Mouse (Mus musculus) kidney, embryonic 15.5 days (tissue): ENCODE measurements at regions not wholly inside any gene's neighbourhood (a gene's known extent, or its start where the extent isn't known, plus 50 kb on each side); places are given as distances from the start of the nearest gene placed in this dataset.
A peak's percentile ranks its signal among the peaks of the same experiment; 100 is the strongest.

Experiments used
- ATAC-seq: fragments of 200-750 bp; cut with Nextera tagmentation; replicated peaks from 2 replicates; pipeline ENCODE4 v1.8.0; 2017; ENCODE audit warnings: moderate TSS enrichment; ENCODE audit not compliant: low FRiP score
- H3K27ac ChIP-seq: fragments of 300-500 bp; sonication (generic); 2 replicates; pipeline ENCODE4 v1.5.1; 2015; ENCODE audit warnings: mild to moderate bottlenecking, inconsistent platforms
- H3K27me3 ChIP-seq: fragments of 300-500 bp; sonication (generic); 2 replicates; pipeline ENCODE4 v1.6.1; 2015; ENCODE audit warnings: inconsistent platforms
- H3K36me3 ChIP-seq: fragments of 300-500 bp; sonication (generic); 2 replicates; pipeline ENCODE4 v1.6.1; 2015; ENCODE audit warnings: inconsistent platforms
- H3K4me1 ChIP-seq: fragments of 300-500 bp; sonication (generic); 2 replicates; pipeline ENCODE4 v1.6.1; 2015; ENCODE audit warnings: inconsistent platforms
- H3K4me2 ChIP-seq: fragments of 300-500 bp; sonication (generic); 2 replicates; pipeline ENCODE4 v1.6.1; 2015; ENCODE audit warnings: moderate library complexity, mild to moderate bottlenecking, inconsistent platforms
- H3K4me3 ChIP-seq: fragments of 300-500 bp; sonication (generic); replicated peaks from 2 replicates; pipeline ENCODE4 v1.5.1; 2015; ENCODE audit warnings: mild to moderate bottlenecking, inconsistent platforms
- H3K9ac ChIP-seq: fragments of 300-500 bp; sonication (generic); 2 replicates; pipeline ENCODE4 v1.6.1; 2015; ENCODE audit warnings: mild to moderate bottlenecking, inconsistent platforms
- H3K9me3 ChIP-seq: fragments of 300-500 bp; sonication (generic); replicated peaks from 2 replicates; pipeline ENCODE4 v1.6.1; 2016; ENCODE audit warnings: inconsistent platforms
- WGBS: fragments of 180-500 bp; shearing (Covaris S2); methylation state at CpG from one replicate; pipeline ENCODE4 v1.1.7; 2015; ENCODE audit warnings: mixed read lengths; 5-methylcytosine and 5-hydroxymethylcytosine counted together

GRCm38 (mm10) chr13:79057424-79057823, 857.9 kb upstream of the Nr2f1 start:
- 89% methylated on average over 1 of the region's 1 CpGs for WGBS

GRCm38 (mm10) chr13:79054481-79054880, 854.9 kb upstream of the Nr2f1 start:
- Histone ChIP-seq H3K36me3 (no peaks in the 10 kb centered on the region), H3K9ac (no peak overlapping the region), H3K9me3 (no peaks in the 10 kb centered on the region), H3K27ac (no peak overlapping the region), H3K4me3 (no peak overlapping the region), H3K4me1 (no peaks in the 10 kb centered on the region), H3K4me2 (no peak overlapping the region), H3K27me3 (no peaks in the 10 kb centered on the region)
- ATAC-seq, result no peak

More at GRCm38 (mm10) chr13:79057424-79057823, 857.9 kb upstream of the Nr2f1 start:
- no peaks in the 10 kb centered on the region for H3K9me3 ChIP-seq
- no peak overlapping the region for H3K9ac ChIP-seq
- H3K27me3 ChIP-seq, result no peaks in the 10 kb centered on the region
- no peak overlapping the region for H3K4me3 ChIP-seq
- H3K36me3 ChIP-seq, result no peaks in the 10 kb centered on the region
- no peaks in the 10 kb centered on the region for H3K4me1 ChIP-seq
- no peak overlapping the region for H3K27ac ChIP-seq
- H3K4me2 ChIP-seq, result no peak overlapping the region
- ATAC-seq, result no peak

- H3K27me3 ChIP-seq, result no peaks in the 10 kb centered on the region
- no peaks in the 10 kb centered on the region for H3K9me3 ChIP-seq
- H3K36me3 ChIP-seq, result no peaks in the 10 kb centered on the region
- ATAC-seq, result no peak
- H3K9ac ChIP-seq, result no peak overlapping the region
- WGBS, result 97% methylated on average over 1 of the region's 1 CpGs
- no peaks in the 10 kb centered on the region for H3K4me1 ChIP-seq
- no peak overlapping the region for H3K4me2 ChIP-seq
- H3K27ac ChIP-seq, result no peak overlapping the region
- no peak overlapping the region for H3K4me3 ChIP-seq
Observed at GRCm38 (mm10) chr13:79053428-79053827, 853.9 kb upstream of the Nr2f1 start.

- Histone ChIP-seq H3K36me3 (no peaks in the 10 kb centered on the region), H3K9me3 (no peaks in the 10 kb centered on the region), H3K27ac (no peak overlapping the region), H3K27me3 (no peaks in the 10 kb centered on the region), H3K4me2 (no peak overlapping the region), H3K9ac (no peak overlapping the region), H3K4me3 (no peak overlapping the region), H3K4me1 (no peaks in the 10 kb centered on the region)
- ATAC-seq, result no peak
- WGBS, result 89% methylated on average over 1 of the region's 1 CpGs
Observed at GRCm38 (mm10) chr13:79047240-79047639, 847.7 kb upstream of the Nr2f1 start.

GRCm38 (mm10) chr13:79044657-79045056, 845.1 kb upstream of the Nr2f1 start:
- H3K36me3 ChIP-seq, result no peaks in the 10 kb centered on the region
- H3K4me3 ChIP-seq, result no peak overlapping the region
- no peak for ATAC-seq
- 65% methylated on average over 5 of the region's 5 CpGs for WGBS
- no peak overlapping the region for H3K4me2 ChIP-seq
- no peaks in the 10 kb centered on the region for H3K4me1 ChIP-seq
- no peak overlapping the region for H3K9ac ChIP-seq
- H3K9me3 ChIP-seq, result no peaks in the 10 kb centered on the region
- no peaks in the 10 kb centered on the region for H3K27me3 ChIP-seq
- no peak overlapping the region for H3K27ac ChIP-seq

GRCm38 (mm10) chr13:79037883-79038282, 838.3 kb upstream of the Nr2f1 start:
- H3K27me3 ChIP-seq, result no peaks in the 10 kb centered on the region
- no peak for ATAC-seq
- H3K4me3 ChIP-seq, result no peak overlapping the region
- no peak overlapping the region for H3K9ac ChIP-seq
- H3K36me3 ChIP-seq, result no peaks in the 10 kb centered on the region
- H3K4me1 ChIP-seq, result no peaks in the 10 kb centered on the region
- H3K27ac ChIP-seq, result no peak overlapping the region
- no peak overlapping the region for H3K4me2 ChIP-seq
- H3K9me3 ChIP-seq, result no peaks in the 10 kb centered on the region

- no peaks in the 10 kb centered on the region for H3K27me3 ChIP-seq
- H3K4me2 ChIP-seq, result no peak overlapping the region
- H3K9me3 ChIP-seq, result no peaks in the 10 kb centered on the region
- H3K27ac ChIP-seq, result no peak overlapping the region
- no peak for ATAC-seq
- H3K36me3 ChIP-seq, result no peaks in the 10 kb centered on the region
- WGBS, result 71% methylated on average over 2 of the region's 2 CpGs
- H3K4me1 ChIP-seq, result peaks cover 1% of the 10 kb centered on the region; the same call in 1 of the 2 replicates
- no peak overlapping the region for H3K9ac ChIP-seq
- H3K4me3 ChIP-seq, result no peak overlapping the region
Observed at GRCm38 (mm10) chr13:79035276-79035675, 835.7 kb upstream of the Nr2f1 start.

GRCm38 (mm10) chr13:79029974-79030373, 830.4 kb upstream of the Nr2f1 start:
- no peaks in the 10 kb centered on the region for H3K9me3 ChIP-seq

GRCm38 (mm10) chr13:79027877-79028760, 828.6 kb upstream of the Nr2f1 start:
- no peak overlapping the region for H3K4me2 ChIP-seq
- no peak overlapping the region for H3K4me3 ChIP-seq
- no peaks in the 10 kb centered on the region for H3K9me3 ChIP-seq
- 49% methylated on average over 4 of the region's 4 CpGs for WGBS
- ATAC-seq, result no peak
- no peaks in the 10 kb centered on the region for H3K27me3 ChIP-seq
- no peak overlapping the region for H3K27ac ChIP-seq
- no peaks in the 10 kb centered on the region for H3K36me3 ChIP-seq
- H3K4me1 ChIP-seq, result peaks cover 5% of the 10 kb centered on the region; the same call in 1 of the 2 replicates
- no peak overlapping the region for H3K9ac ChIP-seq

More at GRCm38 (mm10) chr13:79029974-79030373, 830.4 kb upstream of the Nr2f1 start:
- Histone ChIP-seq H3K27ac (0 out of 2 replicates have a peak overlapping the region, but pooled peaks have one; percentile 14), H3K4me3 (no peak overlapping the region), H3K36me3 (no peaks in the 10 kb centered on the region), H3K4me1 (peaks cover 5% of the 10 kb centered on the region; the same call in 1 of the 2 replicates), H3K27me3 (no peaks in the 10 kb centered on the region), H3K4me2 (no peak overlapping the region), H3K9ac (no peak overlapping the region)
- ATAC-seq, result peak; percentile 94

GRCm38 (mm10) chr13:79025645-79026044, 826.1 kb upstream of the Nr2f1 start:
- no peaks in the 10 kb centered on the region for H3K9me3 ChIP-seq
- ATAC-seq, result no peak
- WGBS, result 81% methylated on average over 1 of the region's 1 CpGs

GRCm38 (mm10) chr13:79018051-79018450, 818.5 kb upstream of the Nr2f1 start:
- no peak overlapping the region for H3K4me3 ChIP-seq
- no peak overlapping the region for H3K27ac ChIP-seq
- H3K9ac ChIP-seq, result no peak overlapping the region
- H3K36me3 ChIP-seq, result no peaks in the 10 kb centered on the region
- WGBS, result 88% methylated on average over 2 of the region's 2 CpGs
- no peaks in the 10 kb centered on the region for H3K27me3 ChIP-seq
- H3K4me2 ChIP-seq, result no peak overlapping the region
- no peaks in the 10 kb centered on the region for H3K4me1 ChIP-seq
- no peaks in the 10 kb centered on the region for H3K9me3 ChIP-seq
- ATAC-seq, result no peak

More at GRCm38 (mm10) chr13:79025645-79026044, 826.1 kb upstream of the Nr2f1 start:
- Histone ChIP-seq H3K9ac (no peak overlapping the region), H3K36me3 (no peaks in the 10 kb centered on the region), H3K4me2 (no peak overlapping the region), H3K4me3 (no peak overlapping the region), H3K4me1 (peaks cover 5% of the 10 kb centered on the region; the same call in 1 of the 2 replicates), H3K27ac (no peak overlapping the region), H3K27me3 (no peaks in the 10 kb centered on the region)

GRCm38 (mm10) chr13:79003313-79003712, 803.8 kb upstream of the Nr2f1 start:
- Histone ChIP-seq H3K4me1 (no peaks in the 10 kb centered on the region), H3K36me3 (no peaks in the 10 kb centered on the region), H3K27ac (no peak overlapping the region), H3K4me3 (no peak overlapping the region), H3K4me2 (no peak overlapping the region), H3K9me3 (no peaks in the 10 kb centered on the region), H3K9ac (no peak overlapping the region), H3K27me3 (no peaks in the 10 kb centered on the region)
- no peak for ATAC-seq
- WGBS, result 69% methylated on average over 1 of the region's 1 CpGs
